Mouse (Mus musculus) E14TG2a.4 (cell line): ENCODE results near the gene Vwf.

Experiments used
- CTCF ChIP-seq: conservative IDR thresholded peaks from 2 replicates; pipeline ENCODE4 v1.5.1; 2014; ENCODE audit warnings: low read length
- POU5F1 ChIP-seq: IDR thresholded peaks from 2 replicates; pipeline ENCODE4 v1.6.1; 2014; ENCODE audit warnings: low read length, borderline replicate concordance

GRCm38 (mm10) chr6:125657966-125658365 lies 111.4 kb downstream of the Vwf start:
- no peak for TF ChIP-seq CTCF
- TF ChIP-seq POU5F1 = no peak
